Mouse (Mus musculus) cerebellum, postnatal 36 days (tissue): ENCODE measurements around the gene Mfsd6.
A peak's percentile ranks its signal among the peaks of the same experiment; 100 is the strongest.
"Not testable (repeated sequence)": the region's sequence is repeated elsewhere in the genome, so short reads cannot be mapped to it uniquely, and the experiment has no call there.

Source experiments
- DNase-seq, 2 experiments: peaks; one replicate each; pipeline ENCODE4 v3.0.0; 2021 to 2022; ENCODE audit warnings: mixed read lengths in 2 of 2

The Mfsd6 gene

DNA sequence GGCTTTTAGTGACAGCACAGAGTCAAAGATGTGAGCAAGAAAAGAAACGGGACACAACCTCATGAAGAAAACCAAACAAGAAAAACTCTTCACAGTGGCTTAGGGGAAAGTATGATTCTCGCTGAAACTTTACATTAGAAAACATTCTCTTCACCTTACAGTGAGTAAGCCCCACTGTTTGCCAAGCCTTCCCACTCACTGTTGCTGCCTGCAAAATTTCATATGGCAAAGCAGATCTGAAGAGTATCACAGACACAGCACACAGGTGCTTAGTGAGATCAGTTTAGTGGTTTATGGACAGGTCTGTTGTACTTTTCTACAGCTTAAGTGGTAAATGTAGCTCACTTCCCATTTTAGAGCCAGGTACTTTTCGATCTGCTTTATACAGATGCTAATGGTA lies 20.2 kb downstream of the Mfsd6 start:
- no peak for DNase-seq

DNA sequence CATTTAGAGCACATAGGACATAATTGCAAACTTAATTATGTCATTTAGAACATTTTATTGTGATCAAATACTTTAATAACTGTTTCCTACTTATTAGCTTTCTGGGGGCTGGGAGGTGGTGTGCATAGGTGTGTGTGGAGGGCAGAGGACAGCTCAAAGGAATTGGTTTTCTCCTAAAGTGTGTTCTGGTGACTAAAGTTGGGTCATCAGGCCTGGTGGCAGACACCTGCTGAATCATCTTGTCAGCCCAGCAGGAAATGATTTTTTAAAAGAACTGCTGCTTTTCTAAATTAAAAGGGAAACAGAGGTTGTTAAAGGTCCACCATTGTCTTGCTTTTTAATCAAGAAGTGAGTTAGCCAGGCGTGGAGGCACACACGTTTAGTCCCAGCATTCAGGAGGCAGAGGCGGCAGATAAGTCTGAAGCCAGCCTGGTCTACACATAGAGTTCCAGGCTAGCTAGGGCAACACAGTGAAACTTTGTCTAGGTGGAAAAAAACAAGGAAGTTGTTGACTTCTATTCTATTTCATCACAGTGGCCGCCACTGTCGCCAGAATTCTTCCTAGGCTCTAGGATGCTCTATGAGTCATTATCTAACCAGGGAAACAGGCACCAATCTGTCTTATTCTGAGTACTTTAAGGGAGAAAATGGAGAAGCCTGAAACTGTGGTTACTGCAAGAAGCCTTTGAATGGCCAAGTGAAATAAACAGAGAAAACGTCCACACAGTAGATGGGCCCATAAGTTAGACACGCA lies 24.3 kb downstream of the Mfsd6 start:
- DNase-seq = no peak

DNA sequence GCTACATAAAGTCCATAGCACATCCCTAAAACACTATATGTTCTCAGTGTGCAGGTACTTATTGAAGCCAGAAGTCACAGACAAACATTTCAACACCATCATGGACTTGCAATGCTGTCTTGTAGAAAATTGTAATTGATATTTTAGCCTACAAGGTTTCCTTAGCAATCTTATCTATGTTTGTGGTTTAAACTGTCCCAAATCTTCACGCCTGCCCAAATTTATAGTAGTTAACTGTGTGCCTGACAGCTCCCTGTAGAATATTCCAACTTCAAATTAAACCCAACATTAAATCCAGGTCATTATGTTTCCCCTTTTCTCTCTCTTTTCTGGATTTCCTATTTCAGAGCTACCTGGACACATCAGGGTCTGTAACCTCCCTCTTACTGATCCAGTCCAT lies 25.3 kb downstream of the Mfsd6 start:
- no peak for DNase-seq

DNA sequence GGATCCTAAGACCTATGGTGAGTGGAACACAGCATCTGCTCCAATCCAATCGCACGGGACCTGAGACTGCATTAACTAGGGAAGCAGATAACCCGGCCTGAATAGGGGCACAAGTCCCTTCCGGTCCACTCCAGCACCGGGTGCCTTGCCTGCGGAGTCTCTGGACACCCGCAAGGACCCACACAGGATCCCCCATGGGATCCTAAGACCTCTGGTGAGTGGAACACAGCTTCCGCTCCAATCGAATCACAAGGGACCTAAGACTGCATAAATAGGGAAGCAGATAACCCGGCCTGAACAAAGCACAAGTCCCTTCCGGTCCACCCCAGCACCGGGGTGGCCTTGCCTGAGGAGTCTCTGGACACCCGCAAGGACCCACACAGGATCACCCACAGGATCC lies 32.8 kb downstream of the Mfsd6 start:
- not testable (repeated sequence) for DNase-seq

DNA sequence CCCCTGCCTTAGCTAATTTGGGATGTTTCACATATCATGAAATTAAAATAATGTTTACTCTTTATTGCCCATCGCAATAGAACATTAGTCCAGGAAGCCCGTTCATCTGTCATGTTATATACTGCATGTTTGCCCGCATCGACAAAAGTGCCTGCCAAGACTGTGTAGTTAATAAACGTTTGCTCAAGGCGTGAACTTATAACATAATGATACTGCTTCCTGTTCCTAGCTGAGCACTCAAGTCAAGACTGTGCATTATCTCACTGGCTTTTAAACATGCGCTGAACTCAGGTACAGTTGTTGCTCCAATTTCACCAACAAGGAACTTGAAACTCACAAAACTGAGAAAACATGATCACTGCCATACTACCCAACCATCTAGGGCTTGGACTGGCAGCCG lies 39.6 kb downstream of the Mfsd6 start:
- no peak for DNase-seq

DNA sequence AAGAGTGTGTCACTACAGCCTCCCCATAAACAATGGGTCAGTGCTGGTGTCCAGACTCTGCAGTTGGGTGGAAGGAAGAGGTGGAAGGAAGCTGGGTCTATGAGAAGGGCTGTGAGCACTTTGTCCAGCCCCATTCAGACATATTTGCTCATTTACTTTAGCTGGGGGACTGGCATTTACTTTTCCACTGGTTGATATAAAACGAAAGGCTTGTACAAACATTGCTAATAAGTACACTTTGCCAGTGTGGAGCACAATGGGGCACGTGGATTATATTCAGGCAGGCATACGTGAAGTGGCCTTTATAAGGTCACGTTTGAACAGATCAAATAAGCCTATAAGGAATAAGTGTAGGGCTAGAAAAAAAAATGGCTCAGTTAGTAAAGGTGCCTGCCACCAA lies 43.7 kb downstream of the Mfsd6 start:
- no peak for DNase-seq

DNA sequence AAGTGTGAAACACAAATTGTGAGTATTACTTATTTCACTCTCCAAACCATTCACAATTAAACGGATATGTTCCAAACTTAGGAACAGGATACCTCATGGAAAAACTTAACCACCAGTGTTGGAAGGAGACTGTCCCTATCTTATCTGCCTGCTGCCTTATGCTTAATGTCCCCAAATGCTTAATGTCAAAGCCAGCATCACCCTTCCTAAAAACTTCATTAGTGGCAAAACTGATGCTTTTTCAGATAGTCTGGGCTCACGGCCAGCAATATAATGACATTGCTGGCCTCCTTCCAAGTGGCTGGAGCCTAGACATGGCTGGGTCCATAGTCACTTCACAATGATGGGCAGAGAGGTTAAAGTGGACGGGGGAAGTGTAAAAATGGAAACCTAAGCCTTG lies 50.6 kb downstream of the Mfsd6 start:
- DNase-seq = peak; percentile 56 to 57

DNA sequence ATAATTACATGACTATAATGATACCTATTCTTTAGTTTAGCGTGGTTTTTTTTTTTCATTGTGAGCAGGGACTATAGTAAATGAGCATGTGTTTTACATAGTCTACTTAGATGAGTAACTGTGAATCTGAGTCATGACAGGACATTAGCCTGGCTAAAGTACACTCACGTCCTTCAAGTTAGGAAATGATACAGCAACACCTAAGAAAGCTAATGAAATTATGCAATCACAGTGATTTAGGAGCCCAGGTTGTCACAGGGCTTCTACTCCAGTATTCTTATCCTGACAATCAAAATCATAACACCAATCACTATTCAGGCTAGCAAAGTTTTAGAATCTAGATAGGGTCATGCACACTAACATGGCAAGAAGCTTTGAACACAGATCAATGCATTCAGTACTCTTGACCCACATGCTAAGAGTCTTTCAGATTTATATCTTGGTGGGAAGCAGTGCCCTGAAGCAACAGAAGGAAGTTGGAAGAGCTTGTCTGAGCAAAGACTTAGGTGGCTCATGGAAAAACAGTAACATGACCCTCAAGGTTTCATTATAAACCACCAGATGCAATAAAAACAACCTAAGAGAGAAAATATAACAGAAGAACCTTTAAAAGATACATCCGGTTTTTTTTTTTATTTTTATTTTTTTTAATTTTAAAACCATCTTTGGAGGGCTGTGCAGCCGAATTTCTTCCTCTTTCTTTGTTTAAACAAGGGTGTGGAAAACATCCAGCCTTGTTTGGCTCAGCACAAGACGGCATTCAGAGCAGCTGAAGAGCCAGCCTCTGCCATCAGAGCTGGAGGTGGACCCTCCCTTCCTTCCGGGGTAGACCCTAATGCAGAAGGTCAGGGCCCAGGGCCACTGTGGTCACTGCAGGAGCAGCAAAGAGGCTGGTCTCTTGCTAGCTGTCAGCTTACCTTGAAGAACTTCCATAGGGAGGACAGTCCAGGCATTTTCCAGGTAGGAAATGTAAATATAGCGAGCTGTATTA lies 51.4 kb downstream of the Mfsd6 start:
- no peak for DNase-seq

DNA sequence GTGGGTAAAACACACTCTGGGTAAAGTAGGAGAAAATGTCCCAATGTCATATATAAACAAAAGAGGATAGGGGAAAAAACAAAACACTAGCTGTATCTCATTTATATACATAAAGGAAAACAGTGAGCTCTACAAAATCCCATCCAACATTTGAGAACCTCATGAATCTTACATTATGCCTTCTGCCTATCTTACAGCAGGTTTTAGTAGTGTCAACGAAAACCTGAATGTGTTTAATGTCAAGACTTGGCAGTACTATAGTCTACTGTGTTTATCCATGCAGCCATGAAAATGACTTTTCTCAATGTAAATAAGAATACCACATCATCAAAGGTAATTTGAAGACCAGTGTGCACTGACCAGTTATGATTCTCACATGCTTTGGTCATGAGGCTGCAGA lies 57.3 kb downstream of the Mfsd6 start:
- DNase-seq = no peak

DNA sequence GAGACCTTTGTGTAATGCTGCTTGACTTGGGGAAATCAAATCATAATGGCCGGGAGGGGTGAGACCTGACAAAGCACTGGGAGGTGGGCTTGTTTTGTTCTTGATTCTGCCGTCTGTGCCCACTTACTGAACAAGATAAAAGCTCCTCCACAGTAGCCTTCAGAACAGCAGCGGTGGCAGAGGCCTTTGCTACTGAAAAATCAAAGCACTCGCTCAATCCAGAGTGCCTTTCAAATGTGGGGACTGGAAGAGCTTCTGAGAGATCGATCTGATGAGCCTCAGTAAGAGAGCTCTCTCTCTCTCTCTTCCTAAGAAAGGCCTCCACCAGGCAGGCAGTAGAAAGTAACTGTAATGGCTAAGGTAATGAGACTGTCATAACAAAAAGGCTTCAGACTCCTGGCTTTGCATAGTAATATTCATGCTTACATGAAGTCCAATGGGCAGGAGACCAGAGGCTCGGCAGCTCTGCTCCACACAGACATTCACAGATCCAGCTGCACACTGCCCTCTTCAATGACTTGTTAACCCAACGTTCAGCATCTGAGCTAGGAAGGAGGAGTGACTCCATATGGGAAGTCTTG lies 58.4 kb downstream of the Mfsd6 start:
- no peak for DNase-seq

DNA sequence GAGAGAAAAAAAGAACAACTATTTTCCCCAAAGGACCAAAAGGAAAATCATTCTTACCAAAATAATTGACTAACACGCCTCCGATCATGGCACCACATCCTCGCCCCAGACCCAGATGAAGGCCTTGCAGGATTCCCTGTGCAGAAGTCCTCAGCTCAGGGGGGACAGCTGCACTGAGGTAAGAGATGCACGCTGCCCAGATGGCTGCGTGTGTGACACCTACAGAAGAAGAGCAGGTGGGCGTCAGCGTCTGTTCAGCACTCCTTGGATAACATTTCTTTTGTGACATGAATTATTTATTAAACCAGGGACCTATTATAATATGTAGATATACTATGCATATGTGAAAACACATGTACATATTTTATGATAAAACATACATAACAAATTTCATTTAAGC lies 64.0 kb downstream of the Mfsd6 start:
- no peak for DNase-seq

DNA sequence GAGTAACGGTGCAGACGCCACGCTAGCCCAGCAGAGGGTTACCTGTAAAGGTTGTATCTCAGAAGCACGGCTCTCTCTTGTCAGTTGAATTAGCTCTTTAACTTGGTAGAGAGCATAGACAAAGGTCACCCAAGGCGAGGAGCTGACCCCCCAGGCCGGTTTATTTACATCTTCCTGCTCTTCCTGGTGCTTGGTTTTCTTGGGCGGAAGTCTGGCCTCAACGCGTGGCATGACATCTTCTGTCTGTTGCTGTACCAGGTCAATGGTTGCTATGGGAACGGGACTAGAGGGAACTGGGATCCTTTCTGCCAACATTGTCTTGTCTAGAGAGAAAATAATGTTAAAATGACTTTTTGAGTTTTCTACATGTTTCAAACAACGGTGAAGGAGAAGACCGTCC lies 66.5 kb downstream of the Mfsd6 start:
- no peak for DNase-seq

DNA sequence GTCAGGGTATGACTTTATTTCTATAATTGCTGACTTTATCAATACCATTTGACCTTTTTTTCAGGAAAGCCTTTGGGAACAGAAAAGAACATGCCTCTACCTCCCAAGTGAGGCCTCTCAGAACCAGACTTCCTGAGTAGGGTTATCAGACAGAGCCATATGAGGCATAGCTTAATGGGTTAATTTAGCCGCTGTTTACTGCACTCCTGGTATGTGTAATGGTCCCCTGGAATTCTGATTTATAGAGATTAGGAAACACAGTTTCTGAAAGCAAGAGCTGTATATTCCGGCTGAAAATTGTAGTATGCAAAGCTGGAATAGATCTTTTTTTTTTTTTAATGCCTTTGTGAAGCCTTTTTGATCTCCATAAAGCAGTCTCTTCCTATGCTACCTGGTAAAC lies 67.0 kb downstream of the Mfsd6 start:
- no peak for DNase-seq

DNA sequence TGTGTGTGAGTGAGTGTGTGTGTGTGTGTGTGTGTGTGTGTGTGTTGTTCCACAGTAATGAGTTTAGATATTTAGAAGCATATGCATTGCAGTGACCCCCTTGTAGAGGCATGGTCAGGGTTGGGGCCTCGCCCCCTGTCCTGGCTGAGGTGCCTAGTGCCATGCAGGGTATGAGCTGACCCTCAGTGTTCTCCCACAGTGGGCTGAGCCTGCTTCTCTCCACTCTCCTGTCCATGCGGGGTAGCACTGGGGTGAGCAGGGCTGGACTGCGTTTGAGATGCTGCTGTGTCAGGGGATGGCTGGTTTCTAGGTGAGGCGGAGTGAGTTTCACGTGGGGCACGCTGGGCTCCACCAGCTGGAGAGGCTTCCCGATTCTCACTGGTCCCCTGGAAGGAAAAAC lies 69.1 kb downstream of the Mfsd6 start:
- DNase-seq = no peak

DNA sequence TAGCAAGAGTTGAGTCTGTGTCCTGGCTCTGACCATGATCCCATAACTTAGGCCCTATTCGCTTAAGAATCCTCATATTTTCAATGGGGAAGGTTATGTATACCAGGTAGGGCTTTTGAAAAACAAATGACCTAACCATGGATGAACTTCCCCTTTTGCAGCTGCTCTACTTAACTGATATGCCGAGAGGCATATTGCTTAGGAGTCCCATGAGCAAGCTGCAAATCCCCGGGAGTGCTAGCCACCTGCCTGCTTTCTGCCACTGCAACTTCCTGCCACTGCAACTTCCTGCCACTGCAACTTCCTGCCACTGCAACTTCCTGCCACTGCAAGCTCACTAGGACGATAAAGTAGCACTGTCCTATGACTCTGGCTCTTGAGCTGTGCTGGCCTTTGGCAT lies 72.1 kb downstream of the Mfsd6 start:
- no peak for DNase-seq

DNA sequence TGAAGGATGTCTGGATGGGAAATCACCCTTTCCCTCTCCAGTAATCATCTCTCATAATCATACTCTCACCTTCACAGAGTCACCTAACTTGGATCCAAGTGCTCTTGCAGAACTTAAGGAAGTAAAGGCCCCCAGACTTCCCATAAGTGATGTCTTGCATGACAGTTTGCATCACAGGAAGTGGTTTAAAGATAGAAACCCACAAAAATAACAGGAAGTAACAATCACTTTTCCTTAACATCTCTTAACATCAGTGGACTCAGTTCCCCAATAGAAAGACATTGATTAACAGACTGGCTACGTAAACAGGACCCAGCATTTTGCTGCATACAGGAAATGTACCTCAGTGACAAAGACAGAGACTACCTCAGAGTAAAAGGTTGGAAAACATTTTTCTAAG lies 73.9 kb downstream of the Mfsd6 start:
- no peak for DNase-seq

DNA sequence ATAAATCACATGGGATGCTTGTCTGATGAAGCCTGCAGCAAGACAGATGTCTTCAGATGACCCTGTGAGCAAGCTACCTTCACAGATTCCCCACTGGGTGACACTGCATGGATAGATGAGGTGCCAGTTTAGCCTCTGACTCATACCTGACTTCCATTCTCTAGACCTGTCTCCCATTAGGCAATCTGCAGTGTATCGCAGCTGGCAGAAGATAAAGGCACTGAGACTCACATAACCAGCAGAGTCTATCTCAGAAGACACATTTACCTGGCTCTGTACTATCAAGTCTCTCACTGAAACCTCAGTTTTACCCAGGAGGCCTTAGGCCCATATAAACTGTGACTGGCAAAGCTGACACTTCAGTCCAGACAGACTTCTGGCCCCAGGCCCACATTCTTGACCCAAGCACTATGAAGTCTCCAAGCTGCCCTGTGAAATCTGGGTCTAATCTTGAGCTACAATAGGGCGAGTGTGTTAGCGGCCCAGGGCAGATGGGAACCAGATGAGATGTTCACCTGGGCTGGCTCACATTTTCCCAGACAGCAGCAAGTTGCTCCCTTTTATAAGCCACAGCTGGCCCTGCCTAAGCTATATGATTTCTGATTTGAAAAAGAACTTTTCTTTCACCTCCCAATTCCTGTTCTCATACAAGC lies 74.5 kb downstream of the Mfsd6 start:
- no peak for DNase-seq

DNA sequence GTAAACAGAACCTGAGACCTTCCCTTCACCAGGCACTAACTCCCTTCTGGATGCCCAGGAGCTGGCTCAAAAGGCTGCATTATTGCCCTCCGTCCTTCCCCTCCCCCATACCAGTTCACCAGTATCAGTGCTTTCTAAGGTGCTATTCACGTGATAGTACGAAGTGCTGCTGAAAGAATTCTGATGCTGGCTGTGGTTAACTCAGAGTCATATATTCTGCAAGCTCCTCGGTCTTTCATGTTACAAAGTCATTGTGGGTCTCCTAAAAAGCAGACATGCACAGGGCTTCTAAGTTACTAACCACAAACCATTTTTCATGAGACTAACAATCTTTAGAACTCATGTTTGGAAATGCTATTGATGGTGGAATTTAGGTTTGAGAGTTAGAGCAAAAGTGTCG lies 77.2 kb downstream of the Mfsd6 start:
- DNase-seq = no peak

DNA sequence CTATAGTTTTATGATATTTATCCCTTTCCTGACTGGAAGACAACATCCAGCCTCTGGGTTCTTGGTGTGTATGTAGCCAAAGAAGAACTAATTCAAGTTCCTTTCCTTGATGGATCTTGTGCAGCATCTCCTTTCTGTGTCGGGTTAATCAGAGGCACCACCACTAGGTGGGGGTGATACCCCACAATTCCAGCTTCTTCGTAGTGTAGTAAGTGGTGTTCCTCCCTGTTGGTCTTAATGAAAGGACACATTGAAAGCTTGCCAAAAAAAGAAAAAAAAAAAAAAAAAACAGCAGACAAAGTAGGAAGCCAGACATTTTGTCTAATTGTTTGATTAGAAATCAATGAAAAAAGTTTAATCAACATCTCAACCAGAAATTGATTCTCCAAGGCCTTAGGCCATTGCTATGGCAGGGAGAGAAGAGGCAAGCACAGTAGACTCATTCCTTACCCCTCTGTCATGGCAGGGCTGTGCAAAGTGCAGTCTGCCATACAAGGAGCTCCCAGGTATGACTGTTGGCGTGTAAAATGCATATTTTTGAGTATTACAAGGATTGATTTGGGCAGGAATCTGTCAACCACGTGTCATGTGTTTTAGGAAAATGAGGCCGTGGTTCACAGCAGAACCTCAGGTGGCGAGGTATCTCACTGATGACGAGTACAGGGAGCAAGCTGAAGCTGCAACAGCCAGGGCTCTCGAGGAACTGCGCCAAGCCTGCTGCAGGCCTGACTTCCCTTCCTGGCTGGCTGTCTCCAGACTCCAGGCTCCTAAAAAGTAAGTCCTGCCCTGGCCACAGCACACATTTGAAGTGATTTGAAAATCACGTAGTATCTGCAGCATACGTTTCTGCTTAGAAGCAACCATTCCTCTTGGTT lies 78.9 kb downstream of the Mfsd6 start:
- peak; percentile 77 to 79 for DNase-seq

DNA sequence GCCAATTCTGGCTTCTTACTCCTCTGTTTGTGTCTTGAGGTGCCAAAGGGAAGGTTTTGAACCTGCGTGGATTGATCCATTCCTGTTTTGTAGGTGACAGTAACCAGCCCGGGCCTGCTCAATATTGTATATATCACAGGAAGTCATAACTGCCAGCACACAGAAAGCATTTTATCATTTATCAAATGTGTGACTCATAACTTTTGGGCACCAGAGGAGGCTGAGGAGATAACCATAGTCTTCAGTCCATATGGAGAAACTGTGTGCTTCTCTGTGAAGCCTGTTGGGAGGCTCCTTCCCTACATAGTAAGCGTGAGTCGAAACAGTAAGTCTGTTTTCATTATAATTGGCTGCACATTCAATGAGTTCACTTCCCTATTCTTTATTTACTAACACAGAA lies 86.5 kb downstream of the Mfsd6 start:
- no peak for DNase-seq

DNA sequence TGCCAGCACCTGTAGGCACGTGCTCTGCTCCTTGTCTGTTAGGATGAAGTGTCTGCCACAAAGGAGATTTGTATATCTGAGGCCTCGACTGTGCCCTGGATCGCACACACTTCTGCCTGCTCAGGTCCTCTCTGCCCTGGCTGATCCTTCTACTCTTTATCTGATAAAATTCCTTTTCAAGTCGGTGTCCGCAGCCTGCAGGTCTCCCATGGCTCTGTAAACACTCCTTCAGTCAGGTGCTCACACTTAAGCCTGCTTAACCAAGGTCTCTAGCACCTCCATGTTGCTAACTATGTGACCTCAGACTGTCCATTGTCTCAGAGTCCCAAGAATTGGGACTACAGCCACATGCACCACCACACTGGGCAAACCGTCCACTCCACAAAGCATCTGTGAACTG lies 87.0 kb downstream of the Mfsd6 start:
- DNase-seq = no peak

DNA sequence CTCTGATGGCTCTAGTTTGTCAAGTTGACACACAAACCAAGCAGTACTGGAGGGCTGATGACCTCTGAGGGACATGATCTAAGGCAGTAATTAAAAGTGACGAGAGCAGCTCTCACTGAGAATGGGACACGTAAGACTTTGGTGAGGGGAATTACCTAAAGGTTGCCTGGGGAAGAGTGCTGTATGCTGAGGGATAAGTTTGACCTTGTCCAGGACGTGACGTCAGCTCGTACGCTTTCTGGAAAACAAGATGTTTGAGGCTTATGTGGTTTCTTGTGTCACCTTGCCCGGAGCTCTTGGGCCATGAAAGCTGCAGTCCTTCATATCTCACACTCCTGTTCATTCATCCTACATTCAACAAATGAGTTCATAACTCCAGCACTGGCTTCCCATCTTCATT lies 88.2 kb downstream of the Mfsd6 start:
- DNase-seq = no peak
